Mouse (Mus musculus) ovary, adult 2 months (tissue): ENCODE measurements around the gene Gm5890. TPM values are rescaled to one million over a fixed set of nuclear protein-coding genes. Genes with fewer than 3 reads are reported as not detected.

Source experiments
- polyA plus RNA-seq: library from polyadenylated mRNA; depleted of rRNA; stranded (reverse); fragments of >200 nt; gene quantifications from 2 replicates; pipeline ENCODE4 v1.2.3, GENCODE M21; 2012; rRNA removed

Gene Gm5890
- polyA plus RNA-seq = not detected in 2 replicates

DNA sequence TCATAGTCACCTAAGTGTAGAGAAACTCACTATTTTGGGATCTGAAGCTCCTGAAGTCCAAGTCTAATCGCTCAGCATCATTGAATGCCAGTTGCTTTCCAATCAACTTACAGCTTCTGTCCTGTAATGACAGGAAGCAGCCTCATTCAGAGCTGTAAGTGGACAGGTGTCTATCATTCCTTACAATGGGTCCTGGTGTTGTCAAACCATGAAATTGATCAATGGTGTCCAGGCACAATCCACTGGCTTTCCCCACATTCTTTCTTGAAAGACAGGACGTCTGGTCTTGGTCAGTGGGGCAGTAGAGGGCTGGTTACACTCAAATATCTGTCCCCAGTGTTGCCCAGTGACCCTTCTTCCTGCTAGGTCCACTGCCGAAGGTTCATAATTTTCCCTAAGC is at the start of gene Gm5890:
Gene Gm5890 (minus strand): TSS at position 101 of the 400 bp plus-strand sequence.

GRCm38 (mm10) chr7:20233728-20234127 is 28.9 kb downstream of the Gm5890 start, which contains the start of gene Gm4498:
Gm4498 (minus strand) TSS chr7:20233828.

Other genes with a start within 250 kb of the Gm5890 start
- gene Vmn1r91, start 163.2 kb downstream of the Gm5890 start, polyA plus RNA-seq = not detected in 2 replicates
- not detected in 2 replicates for gene Gm16442, start 140.3 kb downstream of the Gm5890 start, polyA plus RNA-seq
- gene Vmn1r93, start 123.7 kb downstream of the Gm5890 start, polyA plus RNA-seq = not detected in 2 replicates
- not detected in 2 replicates for gene Vmn1r94, start 94.5 kb downstream of the Gm5890 start, polyA plus RNA-seq
- not detected in 2 replicates for gene Vmn1r95, start 69.1 kb downstream of the Gm5890 start, polyA plus RNA-seq
- not detected in 2 replicates for gene Gm6164, start 57.2 kb downstream of the Gm5890 start, polyA plus RNA-seq
- gene Gm4498, start 29.0 kb downstream of the Gm5890 start, polyA plus RNA-seq = not detected in 2 replicates
- not detected in 2 replicates for gene Gm4133, start 71.2 kb upstream of the Gm5890 start, polyA plus RNA-seq
- gene Gm5728, start 112.6 kb upstream of the Gm5890 start, polyA plus RNA-seq = not detected in 2 replicates
- gene Vmn1r100, start 155.1 kb upstream of the Gm5890 start, polyA plus RNA-seq = not detected in 2 replicates
- gene Vmn1r101, start 179.8 kb upstream of the Gm5890 start, polyA plus RNA-seq = not detected in 2 replicates
- gene Gm10670, start 212.1 kb upstream of the Gm5890 start, polyA plus RNA-seq = not detected in 2 replicates
- gene Vmn1r103, start 247.7 kb upstream of the Gm5890 start, polyA plus RNA-seq = not detected in 2 replicates